13 mouse cellular contexts compared by ENCODE assay signal in the genomic region with DNA sequence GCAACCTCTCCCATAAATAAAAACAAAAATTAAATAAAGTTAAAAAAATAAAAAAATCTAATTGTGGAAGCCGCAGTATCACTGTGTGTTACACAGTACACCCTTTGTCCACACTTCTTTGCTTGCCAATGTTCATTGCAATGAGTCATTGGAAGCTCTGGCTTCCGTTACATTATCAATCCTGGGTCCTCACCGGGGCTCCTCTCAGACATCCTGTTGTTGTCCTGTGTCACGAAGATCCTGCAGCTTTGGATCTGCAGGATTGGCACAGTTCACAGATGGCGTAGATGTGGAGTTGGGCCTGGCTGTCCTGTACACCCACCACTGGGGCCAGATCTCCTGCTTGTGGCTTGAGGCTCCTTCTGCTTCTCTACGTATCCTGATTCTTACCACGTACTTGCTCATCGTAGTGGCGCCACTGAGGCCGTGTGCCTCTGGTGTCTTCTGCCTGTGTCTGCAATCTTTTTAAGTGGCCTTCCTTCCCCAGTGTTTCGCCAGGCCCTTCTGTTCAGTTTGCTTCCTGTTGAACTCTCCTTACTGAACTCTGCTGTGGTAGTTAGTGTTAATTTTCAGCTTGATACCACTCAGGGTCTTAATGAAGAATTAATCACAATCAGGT. TPM values are rescaled to one million over a fixed set of nuclear protein-coding genes. Genes with fewer than 3 reads are reported as not detected.
A peak's percentile ranks its signal among the peaks of the same experiment; 100 is the strongest.
DNase-seq lines count a peak whose midpoint lies in the region; ATAC-seq and TF ChIP-seq lines count a peak whose summit lies in the region.
"Had no signal": no experiment of that assay in that cellular context is flagged by ENCODE, and none has a peak within 500 bp of the region (broad histone marks: within the 10 kb centered on the region; RNA-seq: fewer than 3 reads in every experiment).

No protein-coding gene starts in this region.

- no peaks in the 10 kb centered on the region for H3K27me3 ChIP-seq in heart, embryonic 11.5 days (ENCODE audit: control insufficient read depth, insufficient read depth, low read length)
- no peaks in the 10 kb centered on the region for H3K27me3 ChIP-seq in lung, embryonic 14.5 days (ENCODE audit: insufficient read depth, low read length)
- H3K27me3 ChIP-seq in heart, embryonic 16.5 days (ENCODE audit: control insufficient read depth, insufficient read depth, low read length), result no peaks in the 10 kb centered on the region
- H3K27me3 ChIP-seq: limb, embryonic 15.5 days; neural tube, embryonic 15.5 days had no signal

- WGBS in heart, embryonic 11.5 days (ENCODE audit: insufficient replicate concordance), result 75% methylated on average over 11 of the region's 11 CpGs
- 70% methylated on average over 11 of the region's 11 CpGs for WGBS in lung, embryonic 14.5 days
- 51% methylated on average over 11 of the region's 11 CpGs for WGBS in lung, adult 2 months
- WGBS in heart, embryonic 16.5 days, result 61% methylated on average over 11 of the region's 11 CpGs

- no peak overlapping the region for H3K9ac ChIP-seq in heart, embryonic 11.5 days (ENCODE audit: low read depth, low read length)
- no peak overlapping the region for H3K9ac ChIP-seq in lung, embryonic 14.5 days
- no peak overlapping the region for H3K9ac ChIP-seq in heart, embryonic 16.5 days (ENCODE audit: low read length)
- H3K9ac ChIP-seq: forebrain, postnatal 0 days; limb, embryonic 15.5 days; neural tube, embryonic 15.5 days had no signal

- no peaks in the 10 kb centered on the region for H3K36me3 ChIP-seq in heart, embryonic 11.5 days (ENCODE audit: control insufficient read depth, insufficient read depth, low read length)
- no peaks in the 10 kb centered on the region for H3K36me3 ChIP-seq in lung, embryonic 14.5 days (ENCODE audit: insufficient read depth)
- H3K36me3 ChIP-seq in heart, embryonic 16.5 days (ENCODE audit: control insufficient read depth, insufficient read depth), result no peaks in the 10 kb centered on the region
- H3K36me3 ChIP-seq: limb, embryonic 15.5 days had no signal

- no peak for TF ChIP-seq POLR2A in lung, adult 2 months (IDR thresholded peaks at IDR 0.05; ENCODE audit: borderline replicate concordance, extremely low read depth, low read depth, low read length)

- H3K4me3 ChIP-seq in heart, embryonic 11.5 days (ENCODE audit: low read depth, low read length), result no peak overlapping the region
- H3K4me3 ChIP-seq in lung, embryonic 14.5 days (ENCODE audit: low read depth, low read length), result no peak overlapping the region
- H3K4me3 ChIP-seq in lung, adult 2 months (replicated peaks; ENCODE audit: extremely low read depth, low read depth, low read length), result no peak overlapping the region
- no peak overlapping the region for H3K4me3 ChIP-seq in heart, embryonic 16.5 days (ENCODE audit: low read length)
- H3K4me3 ChIP-seq: limb, embryonic 15.5 days; neural tube, embryonic 15.5 days had no signal

- no peaks in the 10 kb centered on the region for H3K9me3 ChIP-seq in heart, embryonic 11.5 days (replicated peaks; ENCODE audit: control insufficient read depth, low read length)
- no peaks in the 10 kb centered on the region for H3K9me3 ChIP-seq in lung, embryonic 14.5 days (ENCODE audit: low read depth, low read length)
- H3K9me3 ChIP-seq in heart, embryonic 16.5 days (replicated peaks; ENCODE audit: control insufficient read depth, low read length), result no peaks in the 10 kb centered on the region
- H3K9me3 ChIP-seq: limb, embryonic 15.5 days; neural tube, embryonic 15.5 days had no signal

- no peak for TF ChIP-seq CTCF in lung, embryonic 14.5 days (IDR thresholded peaks at IDR 0.05; ENCODE audit: low read depth)
- no peak for TF ChIP-seq CTCF in lung, adult 2 months (IDR thresholded peaks at IDR 0.05; ENCODE audit: insufficient read depth, low read length)

- ATAC-seq in heart, embryonic 11.5 days (replicated peaks; ENCODE audit: insufficient number of reproducible peaks, low FRiP score, low TSS enrichment), result no peak
- ATAC-seq in lung, embryonic 14.5 days (ENCODE audit: insufficient read depth), result no peak
- ATAC-seq in heart, embryonic 16.5 days (replicated peaks; ENCODE audit: extremely low read depth, insufficient read depth, low FRiP score), result 0 out of 2 replicates have a peak, but pooled peaks have one; percentile 43
- ATAC-seq: forebrain, postnatal 0 days; inflammation-experienced regulatory T-cells, adult 6 months had no signal

- H3K4me2 ChIP-seq in heart, embryonic 11.5 days, result no peak overlapping the region
- H3K4me2 ChIP-seq in lung, embryonic 14.5 days, result no peak overlapping the region
- no peak overlapping the region for H3K4me2 ChIP-seq in heart, embryonic 16.5 days (ENCODE audit: low read depth, low read length)
- H3K4me2 ChIP-seq: limb, embryonic 15.5 days; neural tube, embryonic 15.5 days had no signal

- peak; percentile 94 for DNase-seq in heart, adult 11 months
- no peak for DNase-seq in lung, embryonic 14.5 days
- no peak for DNase-seq in lung, adult 2 months
- peak; percentile 37 for DNase-seq in lung, postnatal 10 days
- DNase-seq in right cerebral cortex, postnatal 25 days, result no peak
- no peak for DNase-seq in kidney, postnatal 36 days
- DNase-seq: cerebellum, adult 18-20 months; forebrain, postnatal 0 days had no signal

- no peak overlapping the region for H3K27ac ChIP-seq in heart, embryonic 11.5 days (ENCODE audit: low read depth, low read length)
- peak overlapping the region; percentile 42; the same call in 1 of the 2 replicates for H3K27ac ChIP-seq in lung, embryonic 14.5 days (ENCODE audit: low read depth)
- peak overlapping the region; percentile 88; the same call in 1 of the 2 replicates for H3K27ac ChIP-seq in heart, embryonic 16.5 days (ENCODE audit: low read length)
- H3K27ac ChIP-seq: limb, embryonic 15.5 days; neural tube, embryonic 15.5 days had no signal

- H3K4me1 ChIP-seq in heart, embryonic 11.5 days (ENCODE audit: control insufficient read depth, insufficient read depth, low read length), result peaks cover 11% of the 10 kb centered on the region
- H3K4me1 ChIP-seq in lung, embryonic 14.5 days (ENCODE audit: insufficient read depth), result no peaks in the 10 kb centered on the region
- H3K4me1 ChIP-seq in lung, adult 2 months (ENCODE audit: control insufficient read depth, insufficient read depth, low read length), result peaks cover 31% of the 10 kb centered on the region
- H3K4me1 ChIP-seq in heart, embryonic 16.5 days (ENCODE audit: control insufficient read depth, insufficient read depth, low read length), result peaks cover 22% of the 10 kb centered on the region
- H3K4me1 ChIP-seq: neural tube, embryonic 15.5 days had no signal

RNA-seq across cellular contexts. Expression of gene 2510009E07Rik, which starts 57.2 kb away (rescaled TPM):
- polyA plus RNA-seq in heart, embryonic 11.5 days (2014; fragmentation: Nextera tagmentation; extraction: Ambion mirVana), result 15.7 and 19.7 TPM in 2 replicates
- polyA plus RNA-seq in lung, embryonic 14.5 days (2014; fragmentation: Nextera tagmentation; extraction: Ambion mirVana), result 19.7 and 22.2 TPM in 2 replicates
- 20.9 and 22.5 TPM in 2 replicates for polyA plus RNA-seq in lung, adult 2 months (2012; rRNA removed)
- polyA plus RNA-seq in heart, embryonic 16.5 days (2015; fragmentation: Nextera tagmentation; extraction: Ambion mirVana), result 24.5 TPM in 2 replicates

Comparison
In these comparisons a context has a peak if more than half of its experiments do, and no peak if none do; other contexts are left out.
1. DNase-seq: peak in heart, adult 11 months (single experiment) and lung, postnatal 10 days (single experiment); none in lung, embryonic 14.5 days (single experiment), lung, adult 2 months (single experiment), right cerebral cortex, postnatal 25 days (single experiment) and kidney, postnatal 36 days (0 of 2).